Mouse (Mus musculus) forebrain, embryonic 10.5 days (tissue): Measurements from ENCODE around the gene BC049352. TPM values are rescaled to one million over a fixed set of nuclear protein-coding genes. Genes with fewer than 3 reads are reported as not detected.

ENCODE experiments used
- DNase-seq: peaks from one replicate; pipeline ENCODE4 v3.0.0-alpha.2; 2017; ENCODE audit warnings: low spot score; ENCODE audit errors: extremely low spot score
- H3K27ac ChIP-seq: fragments of 300-500 bp; sonication (generic); 2 replicates; pipeline ENCODE4 v1.5.1; 2016; ENCODE audit warnings: mild to moderate bottlenecking
- H3K27me3 ChIP-seq: fragments of 300-500 bp; sonication (generic); 2 replicates; pipeline ENCODE4 v1.6.1; 2016; ENCODE audit warnings: mild to moderate bottlenecking; ENCODE audit not compliant: poor library complexity, severe bottlenecking
- H3K36me3 ChIP-seq: fragments of 300-500 bp; sonication (generic); replicated peaks from 2 replicates; pipeline ENCODE4 v1.6.1; 2016; ENCODE audit warnings: mild to moderate bottlenecking, moderate library complexity
- H3K4me1 ChIP-seq: fragments of 300-500 bp; sonication (generic); 2 replicates; pipeline ENCODE4 v1.6.1; 2016
- H3K4me3 ChIP-seq: fragments of 300-500 bp; sonication (generic); 2 replicates; pipeline ENCODE4 v1.5.1; 2016; ENCODE audit warnings: mild to moderate bottlenecking, moderate library complexity
- H3K9me3 ChIP-seq: fragments of 300-500 bp; sonication (generic); 2 replicates; pipeline ENCODE4 v1.6.1; 2016; ENCODE audit warnings: mild to moderate bottlenecking, moderate library complexity
- WGBS: fragments of 180-500 bp; shearing (Covaris S2); methylation state at CpG from one replicate; pipeline ENCODE4 v1.1.7; 2016; 5-methylcytosine and 5-hydroxymethylcytosine counted together
- polyA plus RNA-seq: library from polyadenylated mRNA; unstranded; fragments of >200 nt; fragmentation: Nextera tagmentation; extraction: Ambion mirVana; gene quantifications from 2 replicates; pipeline ENCODE4 v1.2.1, GENCODE M21; 2016

Gene BC049352
- not detected in 2 replicates for polyA plus RNA-seq

DNA sequence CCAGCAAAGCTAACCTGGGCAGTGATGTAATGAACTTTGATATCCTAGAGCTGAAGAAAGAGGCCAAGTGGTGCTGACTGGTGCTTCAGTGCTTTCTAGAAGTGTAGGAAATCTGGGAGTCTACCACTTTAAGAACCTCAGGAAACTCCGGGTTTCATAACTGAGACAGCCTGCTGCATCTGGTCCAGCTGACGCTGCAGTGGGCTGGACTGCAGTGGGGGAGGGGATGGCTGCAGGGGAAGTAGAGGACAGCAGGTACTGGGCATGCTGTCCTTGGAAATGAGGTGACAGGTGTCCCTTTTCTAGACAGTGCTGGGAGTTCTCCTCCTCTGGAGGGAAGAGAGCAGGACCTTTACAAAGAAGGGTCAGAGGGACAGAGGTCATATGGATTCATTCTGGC, at the start of gene BC049352:
TSS of gene BC049352 (plus strand) at position 238 of the 400 bp plus-strand sequence.
- Histone ChIP-seq H3K9me3 (no peaks in the 10 kb centered on the region), H3K4me1 (no peaks in the 10 kb centered on the region), H3K4me3 (no peak within 1 kb of the TSS), H3K36me3 (no peaks in the 10 kb centered on the region), H3K27ac (no peak within 1 kb of the TSS), H3K27me3 (no peaks in the 10 kb centered on the region)
- 43% methylated on average over 2 of the region's 2 CpGs for WGBS
- DNase-seq = no peak

DNA sequence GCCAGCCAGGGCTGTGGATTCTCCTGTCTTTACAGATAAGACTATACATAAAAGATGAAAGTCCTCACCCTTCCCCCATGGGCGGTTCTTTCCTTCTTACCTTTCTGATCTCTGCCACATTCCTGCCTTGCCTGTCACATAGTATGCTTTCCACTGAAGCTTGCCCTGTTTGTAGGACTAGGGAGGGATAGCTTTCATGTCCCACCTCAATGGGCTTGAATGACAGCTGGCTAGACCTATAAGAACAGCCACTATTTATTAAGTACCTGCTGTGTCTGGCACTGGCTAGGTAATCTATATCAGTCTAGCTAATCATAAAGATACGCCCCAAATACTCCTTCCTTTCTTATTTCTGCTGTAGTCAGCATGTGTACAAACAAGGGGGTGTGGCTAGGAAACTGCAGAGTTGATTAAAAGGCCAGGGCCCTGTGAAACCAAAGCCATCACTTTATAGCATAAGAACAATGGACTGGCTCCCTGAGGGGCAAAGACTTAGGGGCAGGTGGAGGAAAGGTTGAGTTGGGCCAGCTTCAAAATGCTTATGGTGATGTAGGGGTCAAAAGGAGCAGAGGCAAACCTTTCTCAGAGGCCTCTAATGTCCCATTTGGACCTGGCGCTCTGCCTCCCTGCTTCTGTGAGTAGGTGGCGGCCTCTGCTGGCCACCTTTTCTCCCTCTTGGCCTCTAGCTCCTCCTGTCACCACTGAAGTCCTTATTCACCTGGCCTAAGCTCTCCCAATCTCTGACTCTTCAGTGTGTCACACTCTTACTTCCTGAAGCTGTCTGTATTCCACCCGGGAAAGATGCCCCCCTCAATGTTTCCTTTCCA, 48.1 kb upstream of the BC049352 start:
- H3K4me3 ChIP-seq = no peak overlapping the region
- WGBS = 22% methylated on average over 5 of the region's 5 CpGs
- H3K4me1 ChIP-seq = peaks cover 63% of the 10 kb centered on the region
- peaks cover 76% of the 10 kb centered on the region for H3K27me3 ChIP-seq
- H3K9me3 ChIP-seq = no peaks in the 10 kb centered on the region
- DNase-seq = no peak
- H3K36me3 ChIP-seq = no peaks in the 10 kb centered on the region
- H3K27ac ChIP-seq = no peak overlapping the region

DNA sequence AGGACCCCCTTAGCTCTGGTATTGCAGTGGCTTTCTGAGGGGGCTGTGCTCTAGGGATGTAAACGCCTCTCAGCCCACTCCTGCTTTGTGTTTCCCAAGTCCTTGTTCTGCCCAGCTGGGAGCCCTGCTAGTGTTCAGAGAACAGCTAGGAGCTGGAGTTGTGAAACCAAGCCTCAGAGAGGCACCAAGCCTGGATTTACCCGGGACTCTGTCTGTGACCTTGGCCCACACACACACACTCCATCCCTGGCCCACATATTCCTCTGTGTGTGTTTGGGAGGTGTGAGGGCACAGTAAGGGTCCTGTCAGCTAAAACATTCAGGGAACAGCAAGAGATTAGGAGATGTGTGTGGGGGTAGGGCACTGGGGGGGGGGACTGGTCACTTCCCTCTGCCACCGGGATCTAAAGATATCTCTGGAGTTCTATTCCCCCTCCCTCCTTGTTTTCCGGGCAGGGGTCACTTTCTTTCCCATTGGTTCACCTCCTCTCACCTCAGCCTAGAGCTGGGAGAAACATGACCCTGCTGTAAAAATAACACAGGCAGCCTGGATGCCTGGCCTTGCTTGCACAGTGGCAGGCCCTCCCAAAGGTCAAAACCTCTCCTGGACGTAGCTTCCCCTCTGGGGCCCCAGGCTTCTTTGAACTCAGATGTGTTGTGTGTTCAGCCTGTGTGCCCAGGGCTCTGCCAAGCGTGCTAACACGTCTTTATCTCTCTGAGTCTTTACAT, 45.2 kb upstream of the BC049352 start:
- Histone ChIP-seq H3K9me3 (no peaks in the 10 kb centered on the region), H3K27me3 (peaks cover 96% of the 10 kb centered on the region), H3K4me3 (no peak overlapping the region), H3K27ac (0 out of 2 replicates have a peak overlapping the region, but pooled peaks have one; percentile 44), H3K36me3 (no peaks in the 10 kb centered on the region), H3K4me1 (peaks cover 73% of the 10 kb centered on the region)
- WGBS = 9% methylated on average over 7 of the region's 7 CpGs
- no peak for DNase-seq

DNA sequence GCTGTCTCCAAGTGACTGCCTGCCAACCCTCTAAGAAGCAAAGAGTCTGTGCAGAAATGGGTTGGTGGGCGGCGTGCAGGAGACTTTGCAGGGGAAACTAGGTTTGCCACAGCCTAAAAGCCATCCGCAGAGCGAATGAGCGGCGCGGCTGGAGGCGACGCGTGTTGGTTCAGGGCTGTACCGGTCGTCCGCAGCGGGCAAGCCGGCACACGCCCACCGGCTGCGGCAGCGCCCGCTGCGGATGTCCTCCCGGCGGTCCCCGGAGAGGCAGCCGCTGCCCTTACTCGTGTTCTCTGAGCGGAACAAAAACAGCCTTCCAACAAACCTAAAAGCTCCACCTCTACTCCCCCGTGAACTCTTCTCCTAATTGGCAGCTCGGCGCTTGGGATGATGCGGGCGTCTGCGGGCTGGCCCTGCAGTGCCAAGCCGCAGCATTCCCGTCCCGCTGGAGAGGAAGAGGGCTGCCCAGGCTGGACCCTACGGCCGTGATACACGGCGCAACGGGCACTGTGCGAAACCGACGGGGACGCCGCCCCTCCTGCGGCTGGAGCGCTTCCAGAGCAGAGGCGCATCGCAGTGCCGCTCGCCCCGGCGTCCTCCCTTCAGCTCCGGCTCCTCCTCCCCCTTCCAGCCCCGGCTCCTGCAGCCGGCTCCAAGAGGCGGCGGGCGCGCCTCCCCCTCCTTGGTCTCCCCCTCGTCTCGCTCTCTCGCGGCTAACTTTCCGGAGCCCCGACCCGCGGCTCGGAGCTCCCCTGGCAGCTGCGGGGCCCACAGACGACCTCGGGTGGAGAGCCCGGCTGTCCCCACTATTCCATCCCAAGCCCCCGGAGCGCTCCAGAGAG, 43.4 kb upstream of the BC049352 start, which contains the start of gene Scn4b:
TSS of gene Scn4b (plus strand) at position 205 of the 842 bp plus-strand sequence.
- DNase-seq = peak; percentile 48
- WGBS = under 1% methylated on average over 76 of the region's 76 CpGs
- Histone ChIP-seq H3K36me3 (no peaks in the 10 kb centered on the region), H3K9me3 (no peaks in the 10 kb centered on the region), H3K27ac (peak within 1 kb of the TSS; percentile 20; the same call in 1 of the 2 replicates), H3K4me3 (peak within 1 kb of the TSS; percentile 59), H3K27me3 (peaks cover 100% of the 10 kb centered on the region), H3K4me1 (peaks cover 77% of the 10 kb centered on the region)

DNA sequence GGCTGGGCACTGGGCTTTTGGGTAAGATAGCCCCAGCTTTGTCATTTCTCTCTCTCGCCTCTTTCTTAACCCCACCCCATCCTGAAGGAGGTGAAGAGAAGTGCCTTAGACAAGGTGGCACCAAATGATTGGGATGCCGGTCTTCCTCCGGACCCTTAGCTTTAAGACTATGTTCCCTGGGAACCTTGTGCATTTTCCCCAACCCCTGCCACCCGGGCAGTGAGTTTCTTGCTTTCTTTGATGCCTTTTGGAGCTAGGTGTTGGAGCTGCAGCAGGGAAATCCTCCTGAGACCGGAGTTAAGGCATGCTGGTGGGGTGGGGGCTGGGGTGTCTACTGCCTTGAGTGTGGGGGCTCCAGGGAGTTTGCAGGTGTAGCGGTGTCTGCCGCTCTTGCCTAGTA, 42.7 kb upstream of the BC049352 start:
- Histone ChIP-seq H3K27me3 (peaks cover 100% of the 10 kb centered on the region), H3K36me3 (no peaks in the 10 kb centered on the region), H3K27ac (0 out of 2 replicates have a peak overlapping the region, but pooled peaks have one; percentile 20), H3K4me1 (peaks cover 70% of the 10 kb centered on the region), H3K9me3 (no peaks in the 10 kb centered on the region), H3K4me3 (peak overlapping the region; percentile 59)
- DNase-seq = no peak
- WGBS = 4% methylated on average over 7 of the region's 7 CpGs

DNA sequence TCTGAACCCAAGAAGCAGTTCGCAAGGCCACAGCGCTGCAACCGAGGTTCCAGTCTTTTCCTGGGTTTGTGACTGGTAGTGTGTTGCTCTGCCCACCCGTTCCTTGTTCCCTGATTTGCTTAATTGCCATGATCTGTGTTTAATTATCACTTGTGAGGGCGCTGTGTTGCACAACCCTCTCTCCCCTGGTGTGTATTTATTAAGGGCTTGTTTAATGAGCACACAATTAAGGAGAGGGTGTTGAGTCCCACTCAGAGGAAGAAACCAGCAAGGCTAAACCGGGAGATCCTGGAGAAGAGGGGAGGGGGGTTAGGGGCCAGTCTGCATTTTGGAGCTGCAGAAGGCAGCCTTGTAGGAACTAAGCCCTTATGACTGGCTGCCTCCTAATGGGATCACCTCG, 40.9 kb upstream of the BC049352 start:
- WGBS = 41% methylated on average over 7 of the region's 7 CpGs
- Histone ChIP-seq H3K9me3 (no peaks in the 10 kb centered on the region), H3K4me1 (peaks cover 58% of the 10 kb centered on the region), H3K36me3 (no peaks in the 10 kb centered on the region), H3K27me3 (peaks cover 100% of the 10 kb centered on the region), H3K4me3 (no peak overlapping the region), H3K27ac (no peak overlapping the region)
- no peak for DNase-seq

DNA sequence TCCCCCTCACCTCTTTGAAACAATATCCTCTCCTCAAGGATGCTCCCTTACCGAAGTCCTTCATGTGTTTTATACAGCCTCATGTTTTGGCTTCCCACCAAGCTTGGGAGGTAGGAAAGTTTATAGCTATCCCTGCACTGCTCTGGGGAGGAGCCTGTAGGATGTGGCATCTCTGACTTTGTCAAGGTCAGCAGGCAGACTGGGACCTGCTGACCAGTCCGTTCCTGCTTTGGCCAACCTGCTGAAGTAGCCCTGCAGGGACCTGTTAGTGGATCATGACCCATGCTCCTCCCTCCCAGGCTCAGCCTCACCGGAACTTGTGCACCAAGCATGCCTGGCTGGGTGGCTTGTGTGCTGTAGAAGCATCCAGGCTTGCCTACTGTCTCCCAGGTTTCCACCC, 39.1 kb upstream of the BC049352 start:
- 63% methylated on average over 3 of the region's 3 CpGs for WGBS
- peaks cover 100% of the 10 kb centered on the region for H3K27me3 ChIP-seq
- no peaks in the 10 kb centered on the region for H3K36me3 ChIP-seq

DNA sequence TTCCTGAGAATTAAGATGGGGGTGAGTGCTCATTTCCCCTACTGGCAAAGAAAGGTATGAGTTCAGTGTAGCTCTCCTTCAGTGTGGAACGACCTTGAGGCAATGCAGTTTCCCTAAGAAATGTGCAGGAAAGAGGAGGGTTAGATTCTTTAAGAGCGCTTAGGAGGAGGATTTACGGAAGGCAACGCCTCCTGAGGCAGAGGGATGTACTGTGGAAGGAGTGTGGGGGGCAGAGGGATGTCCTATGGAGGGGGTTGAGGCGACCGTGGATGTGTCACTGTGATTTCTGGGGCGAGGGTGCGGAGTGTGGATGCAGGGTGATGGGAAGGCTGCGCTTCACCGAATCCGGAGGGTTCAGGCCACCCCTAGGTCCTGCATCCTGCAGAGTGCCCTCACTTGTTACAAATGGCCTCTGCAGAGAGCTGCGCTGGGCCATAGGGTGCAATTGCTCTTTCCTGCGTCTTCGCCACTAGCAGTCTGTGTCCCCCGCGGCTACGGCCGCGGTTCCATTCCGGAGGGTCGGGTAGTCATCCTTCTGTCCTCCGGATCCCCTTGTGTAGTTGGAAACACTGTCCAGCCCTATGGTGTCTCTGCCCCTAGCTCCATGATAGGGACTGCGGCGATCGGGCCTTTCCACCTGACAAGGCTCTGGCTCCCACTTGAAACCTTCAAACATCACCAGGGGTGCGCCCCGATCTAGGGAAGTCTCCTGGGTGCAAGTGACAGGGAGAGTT, 36.1 kb upstream of the BC049352 start:
- no peaks in the 10 kb centered on the region for H3K9me3 ChIP-seq
- H3K27me3 ChIP-seq = peaks cover 92% of the 10 kb centered on the region
- H3K27ac ChIP-seq = no peak overlapping the region
- WGBS = 3% methylated on average over 27 of the region's 27 CpGs
- peak overlapping the region; percentile 53 for H3K4me3 ChIP-seq
- no peaks in the 10 kb centered on the region for H3K36me3 ChIP-seq
- no peak for DNase-seq
- peaks cover 23% of the 10 kb centered on the region for H3K4me1 ChIP-seq

More for the DNA sequence above, 39.1 kb upstream of the BC049352 start:
- no peak for DNase-seq
- Histone ChIP-seq H3K4me1 (peaks cover 43% of the 10 kb centered on the region), H3K4me3 (no peak overlapping the region), H3K9me3 (no peaks in the 10 kb centered on the region), H3K27ac (no peak overlapping the region)

DNA sequence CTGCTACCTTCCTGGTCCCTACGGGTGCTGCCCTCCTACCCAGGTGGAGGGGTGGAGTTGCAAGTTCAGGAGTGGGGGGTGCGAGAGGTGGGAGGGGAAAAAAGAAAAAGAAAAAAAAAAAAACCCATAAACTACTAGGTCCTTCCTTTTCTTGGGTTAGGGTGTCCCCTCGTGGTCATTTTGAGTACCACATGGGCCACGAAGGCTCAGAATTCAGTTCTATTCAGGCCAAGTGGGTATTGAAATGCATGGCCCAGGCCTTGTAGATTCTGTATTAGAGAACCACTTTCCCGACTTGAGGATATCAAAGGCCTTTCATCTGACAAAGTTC, 35.6 kb upstream of the BC049352 start:
- no peaks in the 10 kb centered on the region for H3K36me3 ChIP-seq
- peaks cover 87% of the 10 kb centered on the region for H3K27me3 ChIP-seq
- H3K27ac ChIP-seq = no peak overlapping the region
- peaks cover 18% of the 10 kb centered on the region for H3K4me1 ChIP-seq
- no peaks in the 10 kb centered on the region for H3K9me3 ChIP-seq
- 1% methylated on average over 5 of the region's 5 CpGs for whole genome bisulfite sequencing
- DNase-seq = peak; percentile 54
- peak overlapping the region; percentile 53 for H3K4me3 ChIP-seq

DNA sequence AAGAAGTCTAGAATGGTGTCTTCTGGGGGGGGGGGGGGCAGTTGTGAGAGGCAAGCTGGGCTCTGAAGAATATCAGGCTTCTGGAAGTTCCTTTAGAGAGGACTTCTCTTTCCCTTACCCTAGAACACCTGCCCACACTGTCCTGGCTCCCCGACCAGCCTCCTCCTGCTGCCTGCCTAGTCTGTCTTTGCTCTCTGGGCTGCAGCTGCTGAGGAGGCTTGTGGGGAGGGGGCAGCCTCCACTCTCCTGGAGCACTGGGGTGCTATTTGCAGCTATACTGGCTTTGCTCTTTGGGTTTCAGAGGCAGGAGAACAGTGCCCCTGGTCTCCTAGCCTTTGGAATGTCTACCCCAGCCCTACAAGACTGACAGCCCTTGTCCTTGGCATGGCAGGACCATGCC, 30.9 kb upstream of the BC049352 start:
- H3K9me3 ChIP-seq = no peaks in the 10 kb centered on the region
- H3K4me3 ChIP-seq = no peak overlapping the region
- WGBS = 71% methylated on average over 1 of the region's 1 CpGs
- peaks cover 2% of the 10 kb centered on the region for H3K4me1 ChIP-seq
- H3K27ac ChIP-seq = no peak overlapping the region
- DNase-seq = no peak
- H3K36me3 ChIP-seq = no peaks in the 10 kb centered on the region
- peaks cover 40% of the 10 kb centered on the region for H3K27me3 ChIP-seq

DNA sequence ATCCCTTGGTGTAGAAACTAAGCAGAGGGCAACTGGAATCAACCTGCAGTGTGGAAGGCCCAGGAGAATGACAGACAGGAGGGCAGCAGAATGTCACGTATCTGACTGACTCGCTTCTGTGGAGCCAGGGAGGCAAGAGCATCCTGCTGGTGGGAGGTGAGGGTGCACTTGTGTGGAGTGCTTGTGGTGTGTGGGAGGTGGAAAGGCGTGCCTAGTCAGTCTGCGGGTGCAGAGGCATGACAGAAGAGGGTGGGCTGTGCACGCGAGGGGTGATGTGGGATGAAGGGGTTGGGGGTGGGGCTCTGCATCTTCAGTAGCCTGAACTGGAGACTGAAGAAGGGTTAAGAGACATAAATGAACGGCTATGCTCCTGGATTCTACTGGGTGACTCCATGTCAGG, 28.4 kb upstream of the BC049352 start:
- no peak for DNase-seq
- 79% methylated on average over 7 of the region's 7 CpGs for WGBS
- H3K9me3 ChIP-seq = no peaks in the 10 kb centered on the region
- H3K27ac ChIP-seq = no peak overlapping the region
- H3K4me3 ChIP-seq = no peak overlapping the region
- H3K36me3 ChIP-seq = no peaks in the 10 kb centered on the region
- H3K27me3 ChIP-seq = peaks cover 15% of the 10 kb centered on the region; the same call in 1 of the 2 replicates
- H3K4me1 ChIP-seq = no peaks in the 10 kb centered on the region

DNA sequence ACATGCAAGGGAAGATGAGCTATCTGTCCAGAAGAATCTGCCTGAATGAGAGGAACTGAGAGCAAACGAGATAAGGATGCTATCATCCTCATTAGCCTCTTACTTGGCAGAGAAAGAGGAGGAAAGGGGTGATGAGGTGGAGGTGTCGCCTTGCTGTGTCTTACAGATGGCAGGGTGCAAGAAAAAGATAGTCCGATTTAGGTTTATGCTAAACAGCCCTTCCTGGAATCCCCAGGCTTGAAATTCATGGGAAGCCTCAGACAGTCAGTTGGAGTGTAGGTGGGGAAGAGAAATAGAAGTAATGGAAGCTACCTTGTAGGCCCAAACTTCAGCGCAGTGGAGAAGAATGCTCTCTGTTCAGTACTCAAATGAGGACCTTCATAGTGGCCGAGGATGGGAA, 13.9 kb upstream of the BC049352 start:
- H3K27ac ChIP-seq = no peak overlapping the region
- DNase-seq = no peak
- no peak overlapping the region for H3K4me3 ChIP-seq
- WGBS = 80% methylated on average over 5 of the region's 5 CpGs
- H3K4me1 ChIP-seq = no peaks in the 10 kb centered on the region
- H3K36me3 ChIP-seq = no peaks in the 10 kb centered on the region
- no peaks in the 10 kb centered on the region for H3K27me3 ChIP-seq
- no peaks in the 10 kb centered on the region for H3K9me3 ChIP-seq
